Mouse (Mus musculus) thymus, postnatal 4 days (tissue): ENCODE measurements around the gene Gm4763.
A peak's percentile ranks its signal among the peaks of the same experiment; 100 is the strongest.
"Not testable (repeated sequence)": the region's sequence is repeated elsewhere in the genome, so short reads cannot be mapped to it uniquely, and the experiment has no call there.

Source experiments
- DNase-seq: peaks from one replicate; pipeline ENCODE4 v3.0.0; 2021

Gene Gm4763

DNA sequence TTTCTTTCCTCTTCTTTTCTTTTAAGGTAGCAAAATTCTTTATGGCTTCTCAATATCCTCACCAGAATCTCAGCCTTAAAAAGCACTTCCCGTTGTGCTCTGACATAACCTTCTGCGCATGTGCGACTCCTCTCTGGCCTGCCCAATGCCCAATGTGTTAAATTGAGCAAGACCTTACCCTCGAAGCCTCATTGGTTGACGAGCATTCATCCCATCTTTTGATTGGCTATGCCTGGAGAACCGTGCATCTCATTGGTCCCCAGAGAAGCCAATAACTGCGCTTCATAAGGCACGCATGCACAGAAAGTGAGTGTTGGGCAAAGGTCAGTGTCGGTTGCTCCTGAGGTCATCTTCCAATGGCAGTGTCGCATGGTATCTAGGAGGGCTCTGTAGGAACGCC lies at the start of gene Gm4763:
Gene Gm4763 (minus strand): TSS at position 101 of the 400 bp plus-strand sequence.
- not testable (repeated sequence) for DNase-seq

DNA sequence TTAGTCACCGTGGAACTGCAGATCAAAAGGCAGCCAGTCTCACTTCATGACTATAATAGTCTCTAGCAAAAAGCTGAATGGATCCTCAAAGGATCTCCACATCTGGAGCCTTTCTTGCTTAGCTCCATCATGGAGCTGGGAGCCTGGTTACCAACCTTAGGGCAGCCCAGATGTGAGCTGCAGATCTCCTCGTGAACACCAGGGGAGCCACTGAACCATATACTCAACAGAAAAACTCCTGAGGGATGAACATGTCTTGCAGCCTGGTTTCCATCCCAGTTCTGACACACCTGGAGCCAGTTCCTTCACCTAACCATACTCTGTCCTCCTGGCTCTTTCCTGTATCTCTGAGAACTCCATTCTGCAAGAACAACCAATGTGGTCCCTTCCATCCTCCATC lies 49.4 kb upstream of the Gm4763 start:
- no peak for DNase-seq

DNA sequence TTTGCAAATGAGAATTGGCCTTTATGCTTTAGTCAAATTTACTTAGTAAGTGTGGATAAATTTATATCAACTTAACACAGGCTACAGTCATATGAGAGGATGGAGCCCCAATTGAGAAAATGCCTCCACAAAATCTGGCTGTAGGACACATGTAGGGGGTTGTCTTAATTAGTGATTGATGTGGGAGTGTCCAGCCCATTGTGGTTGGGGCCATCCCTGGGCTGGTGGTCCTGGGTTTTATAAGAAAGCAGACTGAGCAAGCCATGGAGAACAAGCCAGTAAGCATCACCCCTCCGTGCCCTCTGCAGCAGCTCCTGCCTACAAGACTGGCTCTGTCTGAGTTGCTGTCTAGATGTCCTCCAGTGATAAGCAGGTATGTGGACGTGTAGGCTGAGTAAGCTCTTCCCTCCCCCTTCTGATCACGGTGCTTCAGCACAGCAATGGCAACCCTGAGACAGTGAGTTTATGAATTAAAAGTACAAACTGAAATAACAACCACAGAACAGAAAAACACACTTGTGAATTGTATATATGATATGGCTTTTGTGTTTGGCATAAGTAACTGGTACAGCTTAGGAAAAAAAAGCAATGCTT lies 47.3 kb upstream of the Gm4763 start:
- DNase-seq: no peak

DNA sequence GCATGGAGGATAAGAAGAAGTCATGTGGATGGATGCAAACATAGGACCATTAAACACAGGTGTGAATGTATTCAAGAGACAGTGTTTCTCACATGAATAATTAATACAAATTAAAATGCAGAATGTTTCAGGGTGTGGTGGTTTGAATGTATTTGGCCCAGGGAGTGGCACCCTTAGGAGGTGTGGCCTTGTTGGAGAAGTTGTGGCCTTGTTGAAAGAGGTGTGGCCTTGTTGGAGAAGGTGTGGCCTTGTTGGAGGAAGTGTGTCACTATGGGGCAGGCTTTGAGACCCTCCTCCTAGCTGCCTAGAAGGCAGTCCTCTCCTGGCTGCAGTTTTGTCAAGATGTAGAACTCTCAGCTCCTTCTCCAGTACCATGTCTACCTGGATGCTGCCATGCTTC lies 44.7 kb upstream of the Gm4763 start:
- DNase-seq: no peak

DNA sequence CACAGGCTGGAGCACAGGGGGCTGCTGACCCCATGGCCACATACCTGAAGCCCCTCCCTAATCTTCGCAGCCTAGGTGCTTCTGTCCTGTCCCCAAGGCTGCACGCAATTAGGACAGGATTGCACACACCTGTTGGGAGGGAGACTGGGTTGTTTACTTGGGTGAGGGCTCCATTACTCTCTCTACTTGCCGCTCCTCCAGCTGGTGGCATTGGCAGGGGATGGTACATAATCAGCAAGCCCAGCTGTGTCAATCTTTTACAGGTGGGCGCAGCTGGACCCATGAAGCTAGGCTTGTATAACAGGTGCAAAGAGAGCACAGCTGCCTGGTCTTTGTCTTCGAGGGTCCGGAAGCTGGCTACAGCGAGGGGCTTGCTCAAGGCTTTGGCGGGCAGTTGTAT lies 35.9 kb upstream of the Gm4763 start:
- no peak for DNase-seq

DNA sequence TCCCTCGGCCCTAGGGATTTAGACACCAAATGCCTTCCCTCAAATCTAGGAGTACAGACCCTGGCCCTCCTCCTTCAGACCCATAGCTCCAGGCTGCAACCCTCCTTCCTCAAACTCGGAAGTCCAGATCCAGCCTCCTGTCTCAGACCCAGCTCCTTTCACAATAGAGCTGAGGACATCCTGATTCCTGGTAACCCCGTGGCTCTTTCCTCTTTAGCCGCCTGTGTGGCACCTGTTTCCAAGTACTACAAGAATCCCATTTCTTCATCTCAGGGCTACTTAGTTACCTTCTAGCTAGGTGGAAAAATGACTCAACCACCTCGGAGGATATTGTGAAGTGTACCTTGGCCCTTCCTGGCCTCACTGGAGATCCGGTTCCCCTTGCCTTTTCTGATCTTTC lies 34.5 kb upstream of the Gm4763 start:
- DNase-seq: no peak

DNA sequence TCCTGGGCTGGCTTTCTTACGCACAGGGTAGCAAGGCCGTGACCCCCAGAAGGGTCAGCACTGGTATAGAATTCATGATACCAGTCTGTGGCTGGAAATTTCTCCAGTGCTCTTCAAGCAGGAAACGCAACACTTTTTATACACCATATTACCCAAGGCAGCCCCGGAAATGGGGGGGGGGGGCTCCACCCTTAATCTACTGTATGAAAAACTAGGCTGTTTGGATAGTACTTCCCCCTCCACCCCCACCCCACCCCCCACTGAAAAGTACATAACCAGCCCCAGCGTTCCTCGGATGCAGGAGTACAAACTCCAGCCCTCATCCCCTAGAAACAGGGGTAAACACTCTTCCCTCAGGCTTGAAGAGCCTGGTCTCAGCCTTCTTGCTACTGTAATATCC lies 33.5 kb upstream of the Gm4763 start, which contains the start of gene Cd177:
Gene Cd177 (minus strand): TSS at position 101 of the 400 bp plus-strand sequence.
- DNase-seq: no peak

DNA sequence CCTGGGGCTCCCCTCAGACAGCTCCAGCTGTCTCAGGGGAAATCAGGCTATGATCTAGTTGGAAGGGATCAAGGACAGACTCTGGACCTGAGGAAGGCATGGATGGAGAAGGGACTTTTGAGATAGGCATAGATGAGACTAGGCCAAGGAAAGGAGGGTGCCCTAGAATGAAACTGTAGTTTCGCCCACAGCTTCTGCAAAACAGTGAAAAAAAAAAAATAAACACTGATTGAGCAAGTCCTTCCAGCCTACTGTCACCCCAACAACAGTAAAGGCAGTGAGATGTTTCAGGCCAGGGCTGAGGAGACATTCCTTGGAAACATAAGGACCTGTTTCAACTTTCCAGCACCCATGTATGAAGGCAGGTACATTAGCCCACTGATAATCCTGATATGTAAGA lies 31.8 kb upstream of the Gm4763 start:
- no peak for DNase-seq

DNA sequence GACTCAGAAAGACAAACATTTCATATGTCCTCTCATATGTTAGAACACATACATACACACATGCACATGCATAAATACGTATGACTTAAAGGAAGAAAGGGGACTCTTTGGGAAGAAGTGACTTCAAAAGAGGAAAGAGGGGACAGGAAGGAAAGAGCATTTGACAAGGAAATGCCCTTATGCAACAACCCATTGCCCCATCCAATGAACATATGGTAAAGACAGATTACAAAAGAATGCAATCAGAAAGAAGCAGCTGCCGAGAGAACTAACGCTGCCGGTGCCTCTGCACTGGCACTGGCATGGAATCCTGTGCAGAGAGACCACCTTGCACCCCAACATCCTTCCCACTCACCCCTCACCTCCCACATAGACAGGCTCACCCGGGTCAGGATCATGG lies 26.8 kb upstream of the Gm4763 start:
- no peak for DNase-seq

DNA sequence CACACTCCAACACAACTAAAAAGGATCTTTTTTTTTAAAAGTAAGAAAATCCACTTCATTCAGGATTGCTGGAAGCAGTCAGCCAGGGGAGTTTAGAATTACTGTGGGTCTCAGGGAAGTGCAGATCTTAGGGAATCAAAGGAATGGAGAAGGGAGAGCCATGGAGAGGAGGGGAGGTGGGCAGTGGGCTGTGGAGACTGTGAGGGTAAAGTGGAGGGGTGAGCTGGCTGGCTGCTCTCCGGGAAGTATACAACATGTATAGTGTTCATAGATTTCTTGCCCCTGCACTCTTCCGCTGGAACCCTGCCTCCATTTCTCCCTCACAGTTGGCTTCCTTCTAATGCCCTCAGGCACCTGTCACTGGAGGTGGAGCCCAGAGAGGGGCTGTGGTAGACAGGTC lies 24.9 kb upstream of the Gm4763 start:
- DNase-seq: no peak

DNA sequence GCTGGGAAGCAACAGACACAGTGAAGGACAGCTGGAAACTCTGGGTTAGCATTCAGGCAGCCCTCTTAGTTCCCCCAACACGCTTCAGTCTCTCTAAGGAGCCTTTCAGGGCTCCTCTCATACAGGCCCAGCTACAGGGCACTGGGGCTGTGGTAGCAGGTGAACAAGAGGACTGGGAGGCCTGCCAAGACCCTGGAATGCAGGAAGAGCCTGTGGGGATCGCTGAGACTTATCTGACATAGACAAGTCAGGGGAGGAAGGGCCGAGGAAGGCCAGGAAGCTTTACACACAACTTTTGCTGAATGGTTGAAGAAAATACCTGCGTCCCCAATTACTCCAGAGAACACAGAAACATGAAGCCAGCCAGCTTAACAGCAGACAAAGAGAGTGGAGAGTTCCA lies 24.0 kb upstream of the Gm4763 start:
- no peak for DNase-seq

DNA sequence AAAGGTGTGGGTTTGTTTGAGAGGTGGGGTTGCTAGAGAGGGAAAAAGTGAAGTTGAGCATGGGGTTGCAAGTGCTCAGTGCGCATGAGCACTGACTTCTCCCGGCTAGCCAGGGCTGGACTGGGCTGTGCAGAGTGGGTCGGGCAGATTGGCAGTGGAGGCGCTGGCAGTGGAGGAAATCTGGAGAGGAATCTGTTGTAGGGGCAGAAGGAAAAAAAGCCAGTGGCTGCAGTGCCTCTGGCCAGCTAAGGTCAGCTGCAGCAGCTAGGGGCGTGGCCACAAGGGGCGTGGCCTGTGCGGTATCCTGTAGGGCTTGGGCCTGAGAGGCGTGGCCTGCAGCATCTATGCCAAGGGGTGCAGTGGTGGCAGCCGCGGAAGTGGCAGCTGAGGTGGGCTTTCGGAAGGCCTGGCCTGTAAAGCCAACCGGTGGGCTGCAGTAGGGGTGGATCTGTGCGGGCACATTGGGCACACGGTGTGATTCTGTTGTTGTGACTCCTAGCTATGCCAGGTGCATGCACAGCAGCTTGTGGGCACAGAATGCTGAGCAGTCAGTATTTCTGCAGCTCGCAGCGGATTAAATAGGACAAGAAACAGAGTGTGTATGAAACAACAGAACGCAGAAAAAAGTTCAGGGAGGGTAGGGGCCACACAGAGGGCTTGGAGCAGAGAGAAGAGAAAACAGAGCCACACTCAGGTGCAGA lies 9.4 kb upstream of the Gm4763 start:
- DNase-seq: peak; percentile 31

DNA sequence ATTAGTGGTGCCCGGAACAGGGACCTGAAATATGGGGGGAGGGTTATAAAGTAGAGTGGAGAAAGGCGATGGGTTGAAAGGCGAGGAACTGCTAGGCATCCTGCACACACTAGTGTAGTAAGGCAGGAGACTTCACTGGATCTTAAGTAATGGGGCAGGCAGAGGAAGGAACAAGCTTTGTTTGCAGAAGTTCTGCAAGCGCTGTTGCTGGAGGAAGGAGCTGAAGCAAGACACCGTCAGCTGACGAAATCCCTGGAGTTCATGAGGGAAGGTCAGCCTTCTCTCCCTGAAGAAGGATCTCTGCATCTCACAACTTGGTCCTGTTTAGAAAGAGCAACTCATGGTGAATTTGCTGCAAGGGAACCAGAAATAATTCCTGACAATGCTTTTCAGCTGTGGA lies 11.7 kb downstream of the Gm4763 start:
- no peak for DNase-seq

DNA sequence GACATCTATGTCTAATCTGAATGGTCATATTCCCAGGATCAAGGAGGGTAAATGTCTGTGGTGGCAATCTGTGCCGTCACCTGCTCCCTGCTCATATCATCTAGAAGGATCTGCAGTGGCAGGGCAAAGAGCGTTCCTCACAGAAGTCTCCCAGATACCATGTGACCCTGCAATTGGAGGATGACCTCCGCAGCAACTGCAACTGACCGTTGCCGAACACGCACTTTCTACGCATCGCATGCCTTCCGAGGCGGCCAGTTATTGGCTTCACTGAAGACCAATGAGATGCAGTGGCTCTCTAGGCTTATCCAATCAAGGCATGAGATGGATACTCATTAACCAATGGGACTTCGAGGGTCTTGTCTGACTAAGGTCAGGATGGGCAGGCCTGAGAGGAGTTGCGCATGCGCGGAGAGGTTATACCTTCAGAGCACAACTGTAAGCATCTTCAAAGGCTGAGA lies 17.8 kb downstream of the Gm4763 start, which contains the start of gene BC049730:
Gene BC049730 (plus strand): TSS at position 411 of the 461 bp plus-strand sequence.
- no peak for DNase-seq

DNA sequence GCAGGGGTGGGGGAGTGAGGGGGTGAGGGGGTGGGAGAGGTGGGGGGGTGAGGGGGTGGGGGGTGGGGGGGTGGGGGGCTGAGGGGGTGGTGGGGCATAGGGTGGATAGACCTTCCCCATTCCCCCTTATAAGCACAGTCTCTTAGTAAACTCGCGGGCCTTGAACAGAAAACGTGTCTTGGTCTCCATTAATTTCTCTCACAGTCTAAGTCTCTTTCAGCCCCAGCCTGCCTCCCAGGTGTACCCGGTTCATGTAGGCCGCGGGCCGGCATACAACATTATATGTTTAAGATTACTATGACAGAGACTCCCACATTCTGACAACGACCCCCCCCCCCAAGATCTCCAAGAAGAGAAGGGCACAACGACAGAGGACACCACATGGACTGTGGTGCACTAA lies 23.9 kb downstream of the Gm4763 start:
- DNase-seq: not testable (repeated sequence)

DNA sequence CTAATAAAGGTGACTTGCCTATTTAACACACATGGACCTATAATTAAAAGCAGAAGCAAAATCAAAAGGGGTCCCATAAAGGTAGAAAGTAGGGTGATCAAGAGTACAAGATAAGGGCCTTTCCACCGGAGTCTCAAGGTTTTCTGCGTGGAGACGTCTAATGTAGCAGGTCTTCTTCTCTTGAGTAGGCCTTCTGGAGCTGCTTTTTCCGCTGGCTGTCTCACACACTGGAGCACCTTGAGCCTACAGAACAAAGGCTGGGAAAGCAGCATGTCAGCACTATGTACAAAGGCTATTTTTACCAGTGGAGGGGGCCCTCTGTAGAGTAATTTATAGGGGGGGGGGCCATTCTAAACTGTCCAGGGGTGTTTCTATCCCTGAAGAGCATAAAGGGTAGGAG lies 28.8 kb downstream of the Gm4763 start:
- DNase-seq: not testable (repeated sequence)

DNA sequence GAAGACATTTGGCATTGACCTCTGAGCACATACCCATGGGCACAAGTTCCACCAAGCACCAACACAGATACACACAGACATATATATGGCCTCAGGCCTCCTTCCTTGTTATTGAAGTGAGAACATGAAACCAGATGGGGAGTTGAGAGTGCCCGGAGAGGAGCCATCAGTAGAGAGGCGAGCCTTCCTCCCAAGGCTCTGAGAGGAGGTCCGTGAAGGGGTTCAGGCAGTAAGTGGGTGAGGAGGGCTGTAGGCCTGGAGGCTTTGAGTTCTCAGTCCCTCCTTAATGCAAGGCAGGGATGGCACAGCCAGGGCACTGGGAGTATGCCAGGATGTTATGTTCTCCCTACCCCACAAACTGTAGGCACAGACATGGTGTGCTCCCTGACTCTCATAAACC lies 34.0 kb downstream of the Gm4763 start:
- DNase-seq: not testable (repeated sequence)

DNA sequence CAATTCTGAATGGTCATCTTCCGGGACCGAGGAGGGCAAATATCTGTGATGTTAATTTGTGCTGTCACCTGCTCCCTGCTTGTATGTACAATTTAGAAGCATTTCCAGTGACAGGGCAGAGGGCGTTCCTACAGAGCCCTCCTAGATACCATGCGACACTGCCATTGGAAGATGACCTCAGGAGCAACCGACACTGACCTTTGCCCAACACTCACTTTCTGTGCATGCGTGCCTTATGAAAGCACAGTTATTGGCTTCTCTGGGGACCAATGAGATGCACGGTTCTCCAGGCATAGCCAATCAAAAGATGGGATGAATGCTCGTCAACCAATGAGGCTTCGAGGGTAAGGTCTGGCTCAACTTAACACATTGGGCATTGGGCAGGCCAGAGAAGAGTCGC lies 39.2 kb downstream of the Gm4763 start:
- not testable (repeated sequence) for DNase-seq

DNA sequence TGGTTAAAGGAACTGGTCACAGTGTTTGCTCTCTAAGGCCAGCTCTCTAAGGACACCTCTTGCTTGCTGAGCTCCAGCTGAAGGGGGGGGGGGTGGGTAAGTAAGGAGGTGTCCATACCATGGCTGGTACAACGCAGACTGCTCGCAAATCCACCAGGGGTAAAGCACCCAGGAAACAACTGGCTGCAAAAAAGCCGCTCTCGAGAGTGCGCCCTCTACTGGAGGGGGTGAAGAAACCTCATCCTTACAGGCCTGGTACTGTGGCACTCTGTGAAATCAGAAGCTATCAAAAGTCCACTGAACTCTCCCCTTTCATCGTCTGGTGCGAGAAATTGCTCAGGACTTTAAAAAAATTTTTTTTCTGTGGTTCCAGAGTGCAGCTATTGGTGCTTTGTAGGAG lies 42.6 kb downstream of the Gm4763 start:
- DNase-seq: peak; percentile 71

DNA sequence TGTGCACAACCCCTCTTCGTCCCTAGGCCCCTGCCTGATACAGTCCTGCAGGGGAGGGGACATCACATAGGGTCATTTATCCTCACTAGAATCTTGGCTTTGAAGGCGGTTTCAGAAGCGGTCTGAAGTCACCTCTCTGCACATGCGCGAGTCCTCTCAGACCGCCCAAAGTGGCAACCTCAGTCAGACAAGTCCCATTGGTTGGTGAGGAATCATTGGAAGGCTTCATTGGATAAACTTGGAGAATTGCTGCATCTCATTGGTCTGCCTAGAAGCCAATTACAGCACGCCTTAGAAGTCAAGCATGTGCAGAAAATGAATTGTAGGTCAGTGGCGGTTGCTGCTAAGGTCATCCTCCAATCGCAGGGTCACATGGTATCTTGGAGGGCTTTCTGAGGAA lies 50.1 kb downstream of the Gm4763 start, which contains the start of gene Tex101:
Gene Tex101 (minus strand): TSS at position 101 of the 400 bp plus-strand sequence.
- DNase-seq: no peak

DNA sequence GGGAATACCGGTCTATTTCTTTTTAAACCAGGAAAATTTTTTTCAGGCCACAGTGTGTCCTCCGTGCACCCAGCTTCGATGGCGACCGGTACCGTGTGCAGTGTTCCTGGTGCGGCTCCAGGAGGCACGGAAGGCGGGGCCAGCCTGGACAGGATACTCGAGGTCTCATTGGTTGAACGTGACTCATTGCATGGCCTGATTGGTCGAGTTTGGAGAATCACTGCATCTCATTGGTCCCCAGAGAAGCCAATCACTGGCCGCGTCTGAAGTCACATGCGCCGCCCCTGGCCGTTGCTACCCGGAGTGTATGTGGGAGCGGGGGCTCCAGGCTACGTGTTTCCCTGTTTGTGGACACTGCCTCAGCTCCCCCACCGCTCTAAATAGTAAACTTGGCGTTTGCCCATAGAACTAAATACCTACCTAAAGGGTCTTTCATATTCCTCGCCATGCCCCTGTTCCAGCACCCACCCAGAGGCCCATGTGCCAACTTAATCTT lies 54.7 kb downstream of the Gm4763 start:
- DNase-seq: no peak
